Mouse (Mus musculus): ENCODE data around the gene Hexim2. TPM values are rescaled to one million over a fixed set of nuclear protein-coding genes. Genes with fewer than 3 reads are reported as not detected.
A peak's percentile ranks its signal among the peaks of the same experiment; 100 is the strongest.

Hexim2 gene
- total RNA-seq, 2 experiments from 2014 or later, result 1.6 to 1.7 TPM

GRCm38 (mm10) chr11:103173041-103173770, 41.0 kb downstream of the Hexim2 start:
- no peak for DNase-seq

- DNase-seq, result peak in 1 of 2 experiments; percentile 18
Observed at GRCm38 (mm10) chr11:103173771-103174344, 41.6 kb downstream of the Hexim2 start.

- peak in 1 of 2 experiments; percentile 29 for DNase-seq
Observed at GRCm38 (mm10) chr11:103174411-103174832, 42.2 kb downstream of the Hexim2 start.

GRCm38 (mm10) chr11:103174891-103175391, 42.7 kb downstream of the Hexim2 start:
- peak; percentile 51 to 81 for DNase-seq

GRCm38 (mm10) chr11:103175688-103176442, 43.6 kb downstream of the Hexim2 start:
- DNase-seq, result peak; percentile 70 to 88

GRCm38 (mm10) chr11:103176510-103176909, 44.3 kb downstream of the Hexim2 start:
- no peak for DNase-seq

- DNase-seq, result peak; percentile 50 to 59
Observed at GRCm38 (mm10) chr11:103177216-103177615, 45.0 kb downstream of the Hexim2 start.

GRCm38 (mm10) chr11:103177815-103178485, 45.7 kb downstream of the Hexim2 start:
- DNase-seq, result peak in 1 of 2 experiments; percentile 23

- DNase-seq, result no peak
Observed at GRCm38 (mm10) chr11:103178748-103179147, 46.5 kb downstream of the Hexim2 start.

- no peak for DNase-seq
Observed at GRCm38 (mm10) chr11:103180426-103180825, 48.2 kb downstream of the Hexim2 start.

- DNase-seq, result no peak
Observed at GRCm38 (mm10) chr11:103181349-103181748, 49.1 kb downstream of the Hexim2 start.

GRCm38 (mm10) chr11:103181911-103182310, 49.7 kb downstream of the Hexim2 start:
- no peak for DNase-seq

GRCm38 (mm10) chr11:103184891-103185290, 52.7 kb downstream of the Hexim2 start:
- DNase-seq, result peak; percentile 48 to 74

Other genes starting within 250 kb of the Hexim2 start
- not detected for gene Fam187a, start 247.3 kb upstream of the Hexim2 start, total RNA-seq (2021)
- under 1 TPM; 0.10 to 0.15 TPM for gene Gfap, start 231.5 kb upstream of the Hexim2 start, total RNA-seq (2021)
- under 1 TPM in 1 of 2 experiments, not detected in 1; 0.25 TPM for gene Kif18b, start 207.3 kb upstream of the Hexim2 start, total RNA-seq (2021)
- gene C1ql1, start 185.7 kb upstream of the Hexim2 start, total RNA-seq (2021), result not detected
- gene Nmt1, start 104.2 kb upstream of the Hexim2 start, total RNA-seq (2021), result 10 to 100 TPM; 67.5 to 74.8 TPM
- gene Dcakd, start 104.1 kb upstream of the Hexim2 start, total RNA-seq (2021), result 10 to 100 TPM; 60.9 to 72.9 TPM
- gene Plcd3, start 30.8 kb upstream of the Hexim2 start, total RNA-seq (2021), result 10 to 100 TPM; 11.0 to 14.5 TPM
- gene Acbd4, start 30.7 kb upstream of the Hexim2 start, total RNA-seq (2021), result 10 to 100 TPM; 28.6 to 41.4 TPM
- 10 to 100 TPM; 20.0 to 21.5 TPM for gene Hexim1, start 16.2 kb upstream of the Hexim2 start, total RNA-seq (2021)
- 10 to 100 TPM; 18.1 to 20.2 TPM for gene Fmnl1, start 38.7 kb downstream of the Hexim2 start, total RNA-seq (2021)
- not detected for gene 1700023F06Rik, start 76.1 kb downstream of the Hexim2 start, total RNA-seq (2021)
- gene Spata32, start 86.0 kb downstream of the Hexim2 start, total RNA-seq (2021), result not detected
- 1 to 10 TPM; 2.5 to 3.0 TPM for gene Map3k14, start 135.0 kb downstream of the Hexim2 start, total RNA-seq (2021)
- gene Arhgap27, start 231.3 kb downstream of the Hexim2 start, total RNA-seq (2021), result 10 to 100 TPM; 15.3 to 20.3 TPM

All from heart, adult 18-20 months (tissue).